8 mouse cellular contexts compared by ENCODE assay signal in the genomic region with DNA sequence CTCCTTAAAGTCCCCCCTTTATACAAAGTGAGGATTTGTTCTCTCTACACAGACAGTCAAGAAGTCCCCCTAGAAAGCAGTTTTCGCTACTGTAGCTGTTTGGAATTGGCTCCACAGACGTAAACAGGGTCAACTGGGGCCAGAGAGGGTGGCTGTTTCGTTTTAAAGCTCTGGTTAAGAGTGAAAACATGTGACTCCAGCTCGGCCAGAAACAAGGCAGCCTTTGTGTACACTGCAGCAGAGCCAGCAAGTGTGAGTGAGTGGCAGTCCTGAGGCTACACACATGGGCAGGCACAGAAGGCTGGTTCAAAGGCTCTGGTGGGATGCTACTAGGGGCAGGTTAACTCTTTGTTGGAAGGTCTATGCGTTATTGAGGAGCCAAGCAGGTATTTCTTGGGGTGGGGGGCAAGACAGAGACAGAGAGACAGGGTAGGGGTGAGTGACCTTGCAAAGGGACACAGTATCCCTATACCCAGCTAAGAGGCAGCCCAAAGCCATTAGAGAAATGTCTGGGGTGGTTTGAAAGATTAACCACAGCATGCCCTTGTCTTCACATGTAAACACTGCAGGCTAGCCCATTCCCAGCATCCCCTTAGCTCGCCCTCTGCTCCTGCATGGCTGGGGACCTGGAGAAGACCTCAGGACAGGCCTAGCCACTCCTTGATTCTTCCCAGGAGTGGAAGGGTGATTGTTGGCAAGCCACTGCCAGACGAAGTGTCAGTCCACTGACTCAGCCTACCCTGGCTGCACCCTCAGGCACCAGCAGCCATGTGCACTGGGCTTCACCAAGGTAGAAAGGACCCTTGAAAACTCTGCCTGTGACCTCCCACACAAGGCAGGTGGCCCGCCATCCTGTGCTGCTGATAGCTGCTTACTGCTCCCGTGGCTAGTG. TPM values are rescaled to one million over a fixed set of nuclear protein-coding genes. Genes with fewer than 3 reads are reported as not detected.
DNase-seq lines count a peak whose midpoint lies in the region; ATAC-seq and TF ChIP-seq lines count a peak whose summit lies in the region.

No protein-coding gene starts in this region.

- no peak for TF ChIP-seq CTCF in lung, embryonic 14.5 days (IDR thresholded peaks at IDR 0.05; ENCODE audit: low read depth)

- no peak for ATAC-seq in heart, embryonic 13.5 days (ENCODE audit: extremely low read depth, insufficient number of reproducible peaks, low FRiP score, low TSS enrichment)
- ATAC-seq in kidney, embryonic 14.5 days (ENCODE audit: low FRiP score, low TSS enrichment), result peak; percentile 86
- ATAC-seq in lung, embryonic 14.5 days (ENCODE audit: insufficient read depth), result peak; percentile 90

- peak; percentile 52 for DNase-seq in layer of hippocampus, adult 11-12 months (ENCODE audit: low spot score)
- no peak for DNase-seq in layer of hippocampus, postnatal 25 days (ENCODE audit: extremely low spot score in 1 of 2, low spot score in 1 of 2)
- DNase-seq in embryo, embryonic 11 days, result peak; percentile 82
- peak; percentile 81 for DNase-seq in lung, embryonic 14.5 days
- peak; percentile 86 for DNase-seq in retina, postnatal 1 day
- DNase-seq in thymus, postnatal 10 days (ENCODE audit: low spot score in 2 of 2), result no peak

- H3K4me2 ChIP-seq in heart, embryonic 13.5 days, result no peak overlapping the region
- H3K4me2 ChIP-seq in kidney, embryonic 14.5 days (replicated peaks; ENCODE audit: low read depth, low read length), result no peak overlapping the region
- H3K4me2 ChIP-seq in lung, embryonic 14.5 days, result peak overlapping the region; percentile 10; the same call in 1 of the 2 replicates

- H3K9me3 ChIP-seq in heart, embryonic 13.5 days, result no peaks in the 10 kb centered on the region
- no peaks in the 10 kb centered on the region for H3K9me3 ChIP-seq in kidney, embryonic 14.5 days (ENCODE audit: control insufficient read depth, low read length)
- H3K9me3 ChIP-seq in lung, embryonic 14.5 days (ENCODE audit: low read depth, low read length), result no peaks in the 10 kb centered on the region

- 41% methylated on average over 9 of the region's 9 CpGs for WGBS in heart, embryonic 13.5 days
- 41% methylated on average over 9 of the region's 9 CpGs for WGBS in kidney, embryonic 14.5 days
- WGBS in lung, embryonic 14.5 days, result 36% methylated on average over 9 of the region's 9 CpGs

- H3K9ac ChIP-seq in heart, embryonic 13.5 days, result peak overlapping the region; percentile 15; the same call in 1 of the 2 replicates
- no peak overlapping the region for H3K9ac ChIP-seq in kidney, embryonic 14.5 days (ENCODE audit: low read depth, low read length)
- no peak overlapping the region for H3K9ac ChIP-seq in lung, embryonic 14.5 days

- H3K27ac ChIP-seq in heart, embryonic 13.5 days (replicated peaks), result peak overlapping the region; percentile 65
- peak overlapping the region; percentile 68; the same call in 1 of the 2 replicates for H3K27ac ChIP-seq in kidney, embryonic 14.5 days (ENCODE audit: low read depth, low read length)
- H3K27ac ChIP-seq in lung, embryonic 14.5 days (ENCODE audit: low read depth), result peak overlapping the region; percentile 86

- H3K4me3 ChIP-seq in heart, embryonic 13.5 days, result no peak overlapping the region
- H3K4me3 ChIP-seq in kidney, embryonic 14.5 days (ENCODE audit: low read length), result no peak overlapping the region
- H3K4me3 ChIP-seq in lung, embryonic 14.5 days (ENCODE audit: low read depth, low read length), result no peak overlapping the region

- H3K4me1 ChIP-seq in heart, embryonic 13.5 days, result peaks cover 43% of the 10 kb centered on the region
- H3K4me1 ChIP-seq in kidney, embryonic 14.5 days (ENCODE audit: control insufficient read depth, insufficient read depth, low read length), result peaks cover 38% of the 10 kb centered on the region
- peaks cover 30% of the 10 kb centered on the region for H3K4me1 ChIP-seq in lung, embryonic 14.5 days (ENCODE audit: insufficient read depth)

- no peaks in the 10 kb centered on the region for H3K36me3 ChIP-seq in heart, embryonic 13.5 days
- H3K36me3 ChIP-seq in kidney, embryonic 14.5 days (ENCODE audit: control insufficient read depth, insufficient read depth, low read length), result no peaks in the 10 kb centered on the region
- H3K36me3 ChIP-seq in lung, embryonic 14.5 days (ENCODE audit: insufficient read depth), result no peaks in the 10 kb centered on the region

- H3K27me3 ChIP-seq in heart, embryonic 13.5 days (replicated peaks), result no peaks in the 10 kb centered on the region
- H3K27me3 ChIP-seq in kidney, embryonic 14.5 days (ENCODE audit: control insufficient read depth, insufficient read depth, low read length), result no peaks in the 10 kb centered on the region
- no peaks in the 10 kb centered on the region for H3K27me3 ChIP-seq in lung, embryonic 14.5 days (ENCODE audit: insufficient read depth, low read length)

RNA-seq across cellular contexts. Expression of a gene that starts 29.2 kb away (rescaled TPM):
- 1 to 10 TPM; 4.0 to 5.0 TPM for total RNA-seq in layer of hippocampus, postnatal 25 days (2021)
- 2.5 and 2.9 TPM in 2 replicates for polyA plus RNA-seq in heart, embryonic 13.5 days (2015; fragmentation: Nextera tagmentation; extraction: Ambion mirVana)
- 6.0 and 9.6 TPM in 2 replicates for polyA plus RNA-seq in kidney, embryonic 14.5 days (2014; fragmentation: Nextera tagmentation; extraction: Ambion mirVana)
- 5.0 and 7.1 TPM in 2 replicates for polyA plus RNA-seq in lung, embryonic 14.5 days (2014; fragmentation: Nextera tagmentation; extraction: Ambion mirVana)

RNA-seq across cellular contexts. Expression of a gene that starts 40.8 kb away (rescaled TPM):
- 100 to 1,000 TPM; 163 to 201 TPM for total RNA-seq in layer of hippocampus, postnatal 25 days (2021)
- polyA plus RNA-seq in heart, embryonic 13.5 days (2015; fragmentation: Nextera tagmentation; extraction: Ambion mirVana), result 196 and 218 TPM in 2 replicates
- polyA plus RNA-seq in kidney, embryonic 14.5 days (2014; fragmentation: Nextera tagmentation; extraction: Ambion mirVana), result 234 and 300 TPM in 2 replicates
- polyA plus RNA-seq in lung, embryonic 14.5 days (2014; fragmentation: Nextera tagmentation; extraction: Ambion mirVana), result 214 and 218 TPM in 2 replicates

Comparison
In these comparisons a context has a peak if more than half of its experiments do, and no peak if none do; other contexts are left out.
1. DNase-seq: peak in layer of hippocampus, adult 11-12 months (single experiment), embryo, embryonic 11 days (single experiment), lung, embryonic 14.5 days (single experiment) and retina, postnatal 1 day (single experiment); none in layer of hippocampus, postnatal 25 days (0 of 2) and thymus, postnatal 10 days (0 of 2).
2. Peak in every context shown above with its lines, with median percentiles within 50 percentile points of each other: H3K27ac ChIP-seq.